Mouse (Mus musculus): ENCODE results near the gene Apobr. TPM values are rescaled to one million over a fixed set of nuclear protein-coding genes. Genes with fewer than 3 reads are reported as not detected.
A peak's percentile ranks its signal among the peaks of the same experiment; 100 is the strongest.

Apobr gene
- polyA plus RNA-seq (2015; fragmentation: Nextera tagmentation; extraction: Ambion mirVana), result 1.4 and 2.2 TPM in 2 replicates

GRCm38 (mm10) chr7:126584506-126584977 lies at the start of gene Apobr:
Gene Apobr (plus strand): TSS chr7:126584942.
- H3K4me2 ChIP-seq (ENCODE audit: low read depth, low read length), result peak within 1 kb of the TSS; percentile 78
- peak within 1 kb of the TSS; percentile 90 for H3K27ac ChIP-seq (ENCODE audit: low read length)
- peak within 1 kb of the TSS; percentile 70 for H3K4me3 ChIP-seq (replicated peaks; ENCODE audit: low read length)
- 0 out of 2 replicates have a peak, but pooled peaks cover 4% of the 10 kb centered on the region for H3K4me1 ChIP-seq (ENCODE audit: control insufficient read depth, insufficient read depth, low read length)
- no peaks in the 10 kb centered on the region for H3K36me3 ChIP-seq (ENCODE audit: control insufficient read depth, insufficient read depth, low read length)
- ATAC-seq (ENCODE audit: insufficient read depth, low FRiP score), result no peak
- WGBS, result 73% methylated on average over 8 of the region's 8 CpGs
- H3K27me3 ChIP-seq (ENCODE audit: control insufficient read depth, insufficient read depth, low read length), result no peaks in the 10 kb centered on the region; the same call in none of the 2 replicates
- H3K9me3 ChIP-seq (replicated peaks; ENCODE audit: control insufficient read depth, low read length), result no peaks in the 10 kb centered on the region
- peak within 1 kb of the TSS; percentile 79; the same call in 1 of the 2 replicates for H3K9ac ChIP-seq (ENCODE audit: low read length)

DNA sequence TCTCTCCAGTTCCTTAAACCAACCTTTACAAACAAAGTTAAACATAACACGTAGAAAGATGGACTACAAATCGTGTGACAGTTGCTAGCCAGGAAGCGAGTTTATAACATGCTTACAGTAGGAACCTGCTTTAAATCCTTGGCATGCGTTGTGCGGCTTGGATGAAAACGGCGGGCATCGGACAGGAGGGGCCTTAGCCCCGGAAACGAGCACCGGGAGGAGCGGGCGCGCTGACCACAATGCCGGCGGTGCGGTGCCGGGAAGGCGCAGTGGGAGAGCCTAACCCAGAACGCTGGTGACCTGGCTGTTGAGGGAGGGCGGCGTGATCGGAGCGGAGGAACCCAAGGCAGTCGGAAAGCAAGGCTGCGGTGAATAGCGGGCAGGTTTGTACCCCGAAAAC lies 49.0 kb upstream of the Apobr start:
- Histone ChIP-seq H3K4me1 (ENCODE audit: control insufficient read depth, insufficient read depth, low read length) (no peaks in the 10 kb centered on the region), H3K27me3 (ENCODE audit: control insufficient read depth, insufficient read depth, low read length) (peaks cover 7% of the 10 kb centered on the region), H3K4me3 (replicated peaks; ENCODE audit: low read length) (peak overlapping the region; percentile 48), H3K27ac (ENCODE audit: low read length) (no peak overlapping the region), H3K9me3 (replicated peaks; ENCODE audit: control insufficient read depth, low read length) (no peaks in the 10 kb centered on the region), H3K4me2 (ENCODE audit: low read depth, low read length) (peak overlapping the region; percentile 74), H3K36me3 (ENCODE audit: control insufficient read depth, insufficient read depth, low read length) (no peaks in the 10 kb centered on the region), H3K9ac (ENCODE audit: low read length) (peak overlapping the region; percentile 68)
- peak; percentile 33; the same call in 1 of the 2 replicates for ATAC-seq (ENCODE audit: insufficient read depth, low FRiP score)
- WGBS, result under 1% methylated on average over 28 of the region's 28 CpGs

- ATAC-seq (ENCODE audit: insufficient read depth, low FRiP score), result no peak
- H3K27me3 ChIP-seq (ENCODE audit: control insufficient read depth, insufficient read depth, low read length), result peaks cover 7% of the 10 kb centered on the region
- H3K4me2 ChIP-seq (ENCODE audit: low read depth, low read length), result peak overlapping the region; percentile 74
- WGBS, result 58% methylated on average over 9 of the region's 9 CpGs
- H3K9ac ChIP-seq (ENCODE audit: low read length), result no peak overlapping the region
- H3K27ac ChIP-seq (ENCODE audit: low read length), result no peak overlapping the region
- H3K4me1 ChIP-seq (ENCODE audit: control insufficient read depth, insufficient read depth, low read length), result no peaks in the 10 kb centered on the region
- peak overlapping the region; percentile 48 for H3K4me3 ChIP-seq (replicated peaks; ENCODE audit: low read length)
- no peaks in the 10 kb centered on the region for H3K36me3 ChIP-seq (ENCODE audit: control insufficient read depth, insufficient read depth, low read length)
- H3K9me3 ChIP-seq (replicated peaks; ENCODE audit: control insufficient read depth, low read length), result no peaks in the 10 kb centered on the region
These were observed 48.3 kb upstream of the Apobr start for GRCm38 (mm10) chr7:126536466-126536865.

DNA sequence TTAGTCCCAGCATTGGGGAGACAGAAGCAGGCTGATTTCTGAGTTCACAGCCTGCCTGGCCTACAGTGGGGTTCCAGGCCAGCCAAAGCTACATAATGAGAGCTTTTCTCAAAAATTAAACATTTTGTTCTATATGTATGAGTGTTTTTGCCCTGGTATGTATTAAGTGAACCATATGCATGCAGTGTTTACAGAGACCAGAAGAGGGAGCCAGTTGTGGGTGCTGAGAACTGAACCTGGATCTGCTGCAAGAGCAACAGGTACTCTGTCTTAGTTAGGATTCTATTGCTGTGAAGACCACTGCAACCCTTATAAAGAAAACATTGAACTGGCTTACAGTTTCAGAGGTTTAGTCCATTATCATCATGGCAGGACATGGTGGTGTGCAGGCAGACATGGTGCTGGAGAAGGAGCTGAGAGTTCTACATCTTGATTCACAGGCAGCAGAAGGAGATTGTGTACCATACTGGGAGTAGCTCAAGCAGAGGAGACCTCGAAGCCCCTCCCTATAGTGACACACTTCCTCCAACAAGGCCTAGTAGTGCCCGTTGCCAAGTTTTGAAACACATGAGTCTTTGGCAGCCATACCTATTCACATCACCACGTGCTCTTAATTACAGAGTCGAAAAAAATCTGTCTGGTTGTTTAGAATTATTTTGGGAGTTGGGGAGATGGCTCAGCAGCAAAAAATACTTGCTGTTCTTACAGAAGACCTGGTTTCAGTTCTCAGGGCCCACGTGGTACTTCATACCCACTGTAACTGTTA lies 46.7 kb upstream of the Apobr start:
- ATAC-seq (ENCODE audit: insufficient read depth, low FRiP score), result no peak
- Histone ChIP-seq H3K9me3 (replicated peaks; ENCODE audit: control insufficient read depth, low read length) (no peaks in the 10 kb centered on the region), H3K27me3 (ENCODE audit: control insufficient read depth, insufficient read depth, low read length) (peaks cover 7% of the 10 kb centered on the region), H3K4me1 (ENCODE audit: control insufficient read depth, insufficient read depth, low read length) (no peaks in the 10 kb centered on the region), H3K36me3 (ENCODE audit: control insufficient read depth, insufficient read depth, low read length) (no peaks in the 10 kb centered on the region), H3K9ac (ENCODE audit: low read length) (no peak overlapping the region), H3K4me2 (ENCODE audit: low read depth, low read length) (no peak overlapping the region), H3K4me3 (replicated peaks; ENCODE audit: low read length) (no peak overlapping the region), H3K27ac (ENCODE audit: low read length) (no peak overlapping the region)
- 74% methylated on average over 5 of the region's 5 CpGs for WGBS

- no peak overlapping the region for H3K9ac ChIP-seq (ENCODE audit: low read length)
- H3K36me3 ChIP-seq (ENCODE audit: control insufficient read depth, insufficient read depth, low read length), result peaks cover 6% of the 10 kb centered on the region; the same call in 1 of the 2 replicates
- H3K27me3 ChIP-seq (ENCODE audit: control insufficient read depth, insufficient read depth, low read length), result peaks cover 5% of the 10 kb centered on the region
- ATAC-seq (ENCODE audit: insufficient read depth, low FRiP score), result no peak
- 85% methylated on average over 1 of the region's 1 CpGs for WGBS
- no peak overlapping the region for H3K4me2 ChIP-seq (ENCODE audit: low read depth, low read length)
- H3K4me1 ChIP-seq (ENCODE audit: control insufficient read depth, insufficient read depth, low read length), result no peaks in the 10 kb centered on the region
- H3K27ac ChIP-seq (ENCODE audit: low read length), result no peak overlapping the region
- no peak overlapping the region for H3K4me3 ChIP-seq (replicated peaks; ENCODE audit: low read length)
- no peaks in the 10 kb centered on the region for H3K9me3 ChIP-seq (replicated peaks; ENCODE audit: control insufficient read depth, low read length)
These were observed 43.1 kb upstream of the Apobr start for GRCm38 (mm10) chr7:126541661-126542060.

DNA sequence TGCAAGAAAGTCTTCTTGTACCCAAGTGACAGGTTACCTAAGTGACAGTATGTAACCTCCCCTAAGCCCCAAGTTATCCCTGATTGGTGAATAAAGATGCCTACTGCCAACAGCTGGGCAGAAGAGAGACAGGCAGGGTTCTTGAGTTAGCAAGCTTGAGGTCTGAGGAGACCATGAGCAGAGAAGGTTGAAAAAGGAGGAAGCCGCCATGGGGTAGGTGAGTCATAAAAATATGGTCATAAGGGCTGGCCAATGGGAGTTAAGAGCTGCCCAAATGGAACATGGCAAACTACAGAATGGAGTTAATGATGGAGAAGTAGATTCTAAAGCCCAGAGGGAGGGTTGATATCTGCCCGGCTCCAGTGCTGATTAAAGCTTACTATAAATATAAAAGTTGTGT lies 39.1 kb upstream of the Apobr start:
- no peaks in the 10 kb centered on the region for H3K4me1 ChIP-seq (ENCODE audit: control insufficient read depth, insufficient read depth, low read length)
- 79% methylated on average over 2 of the region's 2 CpGs for WGBS
- H3K9ac ChIP-seq (ENCODE audit: low read length), result no peak overlapping the region
- H3K9me3 ChIP-seq (replicated peaks; ENCODE audit: control insufficient read depth, low read length), result no peaks in the 10 kb centered on the region
- ATAC-seq (ENCODE audit: insufficient read depth, low FRiP score), result no peak
- H3K27ac ChIP-seq (ENCODE audit: low read length), result no peak overlapping the region
- no peaks in the 10 kb centered on the region for H3K27me3 ChIP-seq (ENCODE audit: control insufficient read depth, insufficient read depth, low read length)
- no peak overlapping the region for H3K4me3 ChIP-seq (replicated peaks; ENCODE audit: low read length)
- no peak overlapping the region for H3K4me2 ChIP-seq (ENCODE audit: low read depth, low read length)
- H3K36me3 ChIP-seq (ENCODE audit: control insufficient read depth, insufficient read depth, low read length), result peaks cover 18% of the 10 kb centered on the region

GRCm38 (mm10) chr7:126554796-126555195 lies 29.9 kb upstream of the Apobr start:
- Histone ChIP-seq H3K9ac (ENCODE audit: low read length) (no peak overlapping the region), H3K27me3 (ENCODE audit: control insufficient read depth, insufficient read depth, low read length) (no peaks in the 10 kb centered on the region), H3K4me1 (ENCODE audit: control insufficient read depth, insufficient read depth, low read length) (no peaks in the 10 kb centered on the region), H3K9me3 (replicated peaks; ENCODE audit: control insufficient read depth, low read length) (no peaks in the 10 kb centered on the region), H3K4me3 (replicated peaks; ENCODE audit: low read length) (no peak overlapping the region), H3K27ac (ENCODE audit: low read length) (no peak overlapping the region), H3K4me2 (ENCODE audit: low read depth, low read length) (no peak overlapping the region), H3K36me3 (ENCODE audit: control insufficient read depth, insufficient read depth, low read length) (peaks cover 44% of the 10 kb centered on the region)
- ATAC-seq (ENCODE audit: insufficient read depth, low FRiP score), result no peak
- 91% methylated on average over 1 of the region's 1 CpGs for WGBS

GRCm38 (mm10) chr7:126556635-126557034 lies 28.1 kb upstream of the Apobr start:
- H3K4me2 ChIP-seq (ENCODE audit: low read depth, low read length), result no peak overlapping the region
- H3K4me3 ChIP-seq (replicated peaks; ENCODE audit: low read length), result no peak overlapping the region
- peaks cover 41% of the 10 kb centered on the region for H3K36me3 ChIP-seq (ENCODE audit: control insufficient read depth, insufficient read depth, low read length)
- H3K27me3 ChIP-seq (ENCODE audit: control insufficient read depth, insufficient read depth, low read length), result no peaks in the 10 kb centered on the region
- H3K9me3 ChIP-seq (replicated peaks; ENCODE audit: control insufficient read depth, low read length), result no peaks in the 10 kb centered on the region
- WGBS, result 96% methylated on average over 5 of the region's 5 CpGs
- no peaks in the 10 kb centered on the region for H3K4me1 ChIP-seq (ENCODE audit: control insufficient read depth, insufficient read depth, low read length)
- H3K27ac ChIP-seq (ENCODE audit: low read length), result no peak overlapping the region
- no peak for ATAC-seq (ENCODE audit: insufficient read depth, low FRiP score)
- no peak overlapping the region for H3K9ac ChIP-seq (ENCODE audit: low read length)

DNA sequence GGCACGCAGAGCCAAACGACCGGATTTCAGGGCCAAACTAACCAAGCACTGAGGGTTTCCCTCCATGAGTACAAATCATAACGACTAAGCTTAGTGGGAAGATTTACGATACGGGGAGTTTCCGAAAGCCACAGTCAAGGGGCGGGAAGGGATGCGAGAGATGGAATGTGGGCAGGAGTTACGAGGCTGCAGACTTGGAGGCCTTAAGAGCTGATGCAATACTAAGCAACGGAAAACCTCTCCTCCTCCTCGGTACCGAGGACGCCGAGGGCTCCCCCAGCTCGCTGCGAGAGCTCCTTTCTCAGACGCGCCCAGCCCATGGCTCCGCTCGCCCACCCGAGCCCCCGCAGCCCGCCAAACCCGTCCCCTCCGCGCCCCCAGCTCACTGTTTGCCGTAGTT lies 19.0 kb upstream of the Apobr start:
- no peaks in the 10 kb centered on the region for H3K27me3 ChIP-seq (ENCODE audit: control insufficient read depth, insufficient read depth, low read length)
- H3K9me3 ChIP-seq (replicated peaks; ENCODE audit: control insufficient read depth, low read length), result no peaks in the 10 kb centered on the region
- peak; percentile 48; the same call in 1 of the 2 replicates for ATAC-seq (ENCODE audit: insufficient read depth, low FRiP score)
- H3K4me1 ChIP-seq (ENCODE audit: control insufficient read depth, insufficient read depth, low read length), result peaks cover 4% of the 10 kb centered on the region
- H3K27ac ChIP-seq (ENCODE audit: low read length), result peak overlapping the region; percentile 88
- H3K36me3 ChIP-seq (ENCODE audit: control insufficient read depth, insufficient read depth, low read length), result peaks cover 11% of the 10 kb centered on the region
- peak overlapping the region; percentile 60 for H3K4me2 ChIP-seq (ENCODE audit: low read depth, low read length)
- WGBS, result under 1% methylated on average over 28 of the region's 28 CpGs
- peak overlapping the region; percentile 88 for H3K4me3 ChIP-seq (replicated peaks; ENCODE audit: low read length)
- peak overlapping the region; percentile 87 for H3K9ac ChIP-seq (ENCODE audit: low read length)
